Mouse (Mus musculus) ES-CJ7 (cell line): ENCODE results near the gene Foxn3.

Experiments
- DNase-seq: peaks from one replicate; pipeline ENCODE4 v3.0.0; 2011; ENCODE audit warnings: low read depth, low spot score

The Foxn3 gene

DNA sequence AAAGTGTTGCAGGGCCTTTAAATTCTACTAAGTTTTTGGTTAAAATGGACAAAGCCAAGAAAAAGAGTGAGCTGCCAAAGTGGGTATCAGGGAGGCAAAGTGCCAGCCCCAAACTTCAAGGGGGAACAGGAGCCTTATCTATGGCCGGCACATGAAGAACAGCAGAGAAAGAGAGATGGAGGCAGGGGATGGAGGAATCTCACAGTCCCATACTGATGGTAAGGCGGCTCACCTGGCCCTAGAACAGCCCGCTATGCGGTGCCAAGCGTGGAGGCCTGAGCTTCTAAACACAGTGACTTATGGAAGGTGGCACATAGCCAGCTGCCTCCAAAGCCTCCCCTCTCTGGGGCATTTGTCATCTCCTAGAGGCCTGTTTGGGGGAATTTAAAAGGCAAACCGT, 210.8 kb downstream of the Foxn3 start:
- DNase-seq, result no peak

- peak; percentile 31 for DNase-seq
These were observed 211.2 kb downstream of the Foxn3 start for GRCm38 (mm10) chr12:99352136-99352535.

- no peak for DNase-seq
These were observed 211.7 kb downstream of the Foxn3 start for GRCm38 (mm10) chr12:99351731-99352130.

DNA sequence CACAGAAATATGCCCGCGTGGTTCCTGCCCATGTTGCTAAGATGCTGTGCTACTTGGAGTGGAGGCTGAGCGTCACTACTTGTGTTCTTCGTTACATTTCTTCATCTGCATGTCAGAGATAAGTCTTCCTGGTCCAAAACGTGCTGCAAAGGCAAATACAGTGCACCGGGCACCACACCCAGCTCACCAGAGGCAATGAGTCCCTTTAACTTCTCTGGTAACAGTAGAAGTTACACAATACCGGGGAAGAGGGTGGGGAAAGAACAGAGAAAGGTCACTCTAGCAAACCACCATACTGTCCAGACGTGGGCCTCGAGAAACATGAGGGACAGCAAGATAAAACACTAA, 213.8 kb downstream of the Foxn3 start:
- no peak for DNase-seq

DNA sequence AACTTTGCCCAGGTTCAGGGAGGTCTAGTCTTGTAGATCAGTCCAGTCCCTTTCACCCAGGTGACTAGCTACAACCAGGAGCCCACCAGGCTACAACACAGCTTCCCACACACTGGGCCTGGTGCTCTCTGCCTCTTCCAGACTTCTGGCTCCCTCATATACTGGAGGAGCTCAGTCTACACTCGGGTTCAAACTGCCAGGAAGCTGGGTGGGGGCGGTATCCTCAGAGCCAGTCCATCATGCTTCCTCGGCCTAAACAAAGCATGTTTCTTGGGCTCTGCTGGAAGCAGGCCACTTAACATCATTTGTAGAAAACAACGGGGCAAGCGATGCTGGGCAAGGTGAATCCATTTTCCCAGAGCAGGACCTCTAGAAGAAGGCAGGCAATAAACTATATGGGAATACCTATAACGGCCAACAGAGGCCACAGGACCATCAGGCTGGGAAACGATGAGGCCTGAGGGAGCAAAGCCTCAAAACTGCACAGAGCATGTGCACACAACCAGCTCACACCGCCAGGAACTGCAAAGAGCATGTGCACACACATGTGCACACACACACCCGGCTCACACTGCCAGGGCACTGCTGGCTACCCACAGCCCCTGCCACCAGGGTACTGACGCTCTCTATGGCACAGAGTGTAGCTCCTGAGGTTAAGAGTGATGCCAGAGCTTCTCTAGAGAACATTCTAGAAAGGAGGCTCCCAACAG, 214.3 kb downstream of the Foxn3 start:
- DNase-seq, result no peak

DNA sequence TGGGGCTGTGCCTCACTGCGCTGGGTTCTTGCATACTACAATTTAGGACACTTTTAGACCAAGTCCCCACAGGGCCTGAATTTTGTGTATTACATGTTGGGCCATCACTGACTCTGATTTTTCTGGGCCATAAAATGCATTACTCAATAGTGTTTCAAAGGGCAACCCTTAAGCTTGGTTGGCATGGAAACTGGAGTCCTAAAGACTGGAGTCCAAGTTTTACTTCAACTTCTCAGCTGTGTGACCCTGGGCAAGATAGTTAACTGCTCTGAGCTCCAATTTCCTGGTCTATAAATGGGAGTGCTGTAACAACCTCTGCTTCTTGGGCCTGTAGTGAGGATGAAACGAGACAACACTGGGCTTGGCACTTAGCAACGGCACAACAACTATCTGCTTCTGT, 215.9 kb downstream of the Foxn3 start:
- DNase-seq, result no peak

- no peak for DNase-seq
These were observed 216.4 kb downstream of the Foxn3 start for GRCm38 (mm10) chr12:99346982-99347381.

- no peak for DNase-seq
These were observed 218.1 kb downstream of the Foxn3 start for GRCm38 (mm10) chr12:99345323-99345722.

DNA sequence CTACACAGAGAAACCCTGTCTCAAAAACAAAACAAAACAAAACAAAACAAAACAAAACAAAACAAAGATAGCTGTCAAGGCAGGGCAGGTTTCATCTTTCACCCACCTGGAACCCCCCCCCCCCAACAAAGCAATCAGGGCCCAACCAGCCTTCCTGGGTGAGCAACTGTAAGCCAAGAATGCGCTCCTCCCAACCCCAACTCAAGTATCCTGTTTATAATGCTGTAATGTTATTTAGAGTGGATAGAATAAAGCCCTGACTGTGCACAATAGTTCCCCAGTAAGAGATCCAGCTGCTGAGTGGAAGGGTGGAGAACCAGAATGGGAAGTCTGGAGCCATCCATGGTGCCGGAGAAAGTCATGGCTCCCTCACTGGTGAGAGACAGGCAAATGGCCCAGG, 220.0 kb downstream of the Foxn3 start:
- DNase-seq, result peak; percentile 30

DNA sequence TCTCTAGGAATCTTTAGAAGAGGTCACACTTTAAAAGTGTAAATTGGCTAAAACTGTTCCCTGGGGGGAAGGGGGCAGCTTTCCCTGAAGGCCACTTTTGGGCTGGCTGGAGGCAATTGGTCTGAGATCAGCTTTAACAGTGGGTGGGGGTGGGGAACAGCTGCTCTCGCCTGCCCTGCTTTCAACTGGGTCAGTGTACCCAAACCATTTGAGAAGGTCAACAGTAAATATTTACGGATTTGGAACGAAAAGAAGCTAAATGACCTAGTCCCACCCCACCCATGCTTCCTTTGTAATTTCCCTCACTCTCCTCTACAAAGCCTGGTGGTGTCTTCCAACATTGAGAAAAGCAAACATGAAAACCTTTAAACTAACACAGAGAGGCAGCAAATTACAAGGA, 221.2 kb downstream of the Foxn3 start:
- peak; percentile 33 for DNase-seq

DNA sequence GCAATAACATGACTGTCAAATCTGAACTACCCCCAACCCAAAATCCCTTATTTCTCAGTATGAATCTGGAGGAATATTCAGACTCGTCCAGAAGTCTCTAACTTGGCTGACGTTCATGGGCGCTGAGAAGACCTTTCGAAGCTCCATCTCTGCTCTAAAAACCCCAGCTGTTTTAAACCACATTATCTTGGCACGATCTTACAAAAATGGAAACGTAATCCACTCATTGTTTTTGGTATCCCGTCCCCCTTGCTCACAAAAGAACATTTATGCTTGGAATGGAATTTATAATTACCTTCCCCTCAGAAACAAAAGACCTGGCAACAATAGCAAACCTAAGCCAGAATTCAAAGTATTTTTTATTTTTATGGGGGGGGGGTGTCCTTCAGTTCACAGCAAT, 221.6 kb downstream of the Foxn3 start:
- no peak for DNase-seq

- DNase-seq, result peak; percentile 36
These were observed 222.8 kb downstream of the Foxn3 start for GRCm38 (mm10) chr12:99340418-99341182.

- peak; percentile 73 for DNase-seq
These were observed 223.6 kb downstream of the Foxn3 start for GRCm38 (mm10) chr12:99339640-99340325.

DNA sequence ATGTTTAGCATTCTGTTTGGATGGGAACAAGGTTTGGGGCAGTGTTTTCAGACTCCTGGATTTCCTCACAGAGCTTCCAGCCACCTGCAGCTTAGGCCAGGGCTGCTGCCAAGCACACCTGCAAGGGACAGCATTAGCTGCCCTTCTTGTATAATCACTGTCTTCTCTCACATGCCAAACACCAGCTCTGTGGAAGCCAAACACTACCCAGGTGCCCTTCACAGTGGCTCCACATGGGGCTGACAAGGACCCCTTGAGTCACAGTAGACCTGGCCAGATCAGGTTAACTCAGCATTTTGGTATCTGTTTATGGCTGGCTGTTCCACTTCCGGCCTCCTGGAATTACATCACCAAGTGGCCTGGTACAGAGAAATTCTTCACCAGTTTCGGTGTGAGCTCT, 224.6 kb downstream of the Foxn3 start:
- no peak for DNase-seq

GRCm38 (mm10) chr12:99337171-99337435, 226.3 kb downstream of the Foxn3 start:
- DNase-seq, result no peak

DNA sequence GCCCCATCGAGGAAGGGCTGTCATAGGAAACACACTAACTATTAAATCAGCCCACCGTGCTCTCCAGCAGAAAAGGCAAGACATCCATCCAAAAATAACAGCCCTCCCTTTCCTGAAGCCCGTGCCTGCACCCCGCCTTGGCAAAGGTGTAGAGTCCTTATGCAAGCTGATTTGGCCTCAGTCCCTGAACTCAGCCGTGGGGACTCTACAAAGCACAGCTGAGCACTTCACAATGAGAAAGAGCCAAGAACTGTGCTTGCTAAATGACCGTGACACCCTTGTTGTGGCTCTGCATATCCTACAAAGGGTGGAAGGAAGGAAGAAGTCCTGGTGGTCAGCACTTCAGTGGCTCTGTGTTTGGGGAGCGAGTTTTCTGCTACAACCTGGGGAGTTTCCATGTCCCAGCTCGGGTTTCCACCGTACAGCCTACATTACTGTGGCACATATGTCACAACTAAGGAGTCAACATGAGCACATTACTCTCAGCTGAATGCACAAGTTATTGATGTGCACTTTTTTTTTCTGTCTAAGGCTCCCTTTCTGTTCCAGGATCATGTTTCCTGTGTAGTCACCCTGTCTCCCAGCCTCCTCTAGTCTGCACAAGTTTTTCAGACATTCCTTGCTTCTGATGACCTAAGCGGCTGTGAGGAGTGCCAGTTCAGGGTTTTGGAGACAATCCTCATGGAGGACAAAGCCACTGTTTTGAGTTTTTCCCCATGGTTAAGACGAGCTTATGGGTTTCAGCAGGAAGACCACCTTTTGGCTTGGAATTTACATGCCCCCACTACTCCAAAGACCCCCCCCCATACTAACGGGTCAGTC, 226.8 kb downstream of the Foxn3 start:
- DNase-seq, result no peak

DNA sequence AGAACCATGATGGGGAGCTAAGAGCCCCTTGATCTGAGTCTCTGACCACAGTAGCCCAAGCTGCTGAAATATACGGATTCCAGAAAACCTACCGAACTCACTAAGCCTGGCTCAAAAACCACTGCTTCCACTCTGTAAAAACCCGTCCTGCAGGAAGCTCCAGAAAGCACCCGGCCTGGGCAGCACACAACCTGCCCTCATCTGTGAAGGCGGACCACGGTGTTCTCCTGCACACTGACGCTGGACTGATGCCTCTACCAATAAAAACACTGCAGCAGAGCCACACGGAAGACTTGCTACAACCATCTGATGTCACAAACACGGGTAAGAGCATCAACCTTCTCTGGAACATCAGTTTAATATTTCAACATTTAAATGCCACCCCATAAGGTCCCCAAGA, 227.8 kb downstream of the Foxn3 start:
- no peak for DNase-seq

- DNase-seq, result no peak
These were observed 229.4 kb downstream of the Foxn3 start for GRCm38 (mm10) chr12:99334026-99334425.

DNA sequence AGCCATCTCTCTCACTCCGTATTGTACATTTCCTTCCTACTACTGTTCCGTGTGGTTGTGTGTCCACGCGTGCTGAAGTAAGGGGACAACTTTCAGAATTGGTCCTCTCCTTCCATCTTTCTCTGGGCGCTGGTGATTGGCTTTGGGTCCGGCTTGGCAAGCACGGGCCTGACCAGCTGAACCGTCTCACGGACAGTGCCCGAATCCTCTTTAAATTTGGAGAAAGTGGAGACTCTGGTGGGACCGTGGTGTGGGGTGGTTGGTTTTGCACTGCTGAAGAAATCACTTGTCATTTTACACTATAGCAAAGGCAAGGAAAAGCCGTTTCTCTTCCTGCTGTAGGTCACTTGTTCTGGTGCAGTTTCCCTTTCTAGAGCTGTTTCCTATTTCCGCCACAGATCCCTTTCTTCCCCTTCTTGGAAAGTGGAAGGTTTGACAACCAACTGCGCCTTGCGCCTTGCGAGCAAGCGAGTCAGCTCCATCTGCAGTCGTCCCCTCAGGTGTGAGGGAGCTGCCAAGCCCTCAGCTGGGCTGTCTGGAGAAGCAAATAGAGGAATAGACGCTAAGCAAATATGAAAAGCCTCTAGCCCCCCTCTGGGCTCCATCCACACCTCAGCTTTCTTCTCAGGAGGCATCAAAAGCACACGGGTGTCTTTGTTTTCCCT, 229.9 kb downstream of the Foxn3 start:
- no peak for DNase-seq

DNA sequence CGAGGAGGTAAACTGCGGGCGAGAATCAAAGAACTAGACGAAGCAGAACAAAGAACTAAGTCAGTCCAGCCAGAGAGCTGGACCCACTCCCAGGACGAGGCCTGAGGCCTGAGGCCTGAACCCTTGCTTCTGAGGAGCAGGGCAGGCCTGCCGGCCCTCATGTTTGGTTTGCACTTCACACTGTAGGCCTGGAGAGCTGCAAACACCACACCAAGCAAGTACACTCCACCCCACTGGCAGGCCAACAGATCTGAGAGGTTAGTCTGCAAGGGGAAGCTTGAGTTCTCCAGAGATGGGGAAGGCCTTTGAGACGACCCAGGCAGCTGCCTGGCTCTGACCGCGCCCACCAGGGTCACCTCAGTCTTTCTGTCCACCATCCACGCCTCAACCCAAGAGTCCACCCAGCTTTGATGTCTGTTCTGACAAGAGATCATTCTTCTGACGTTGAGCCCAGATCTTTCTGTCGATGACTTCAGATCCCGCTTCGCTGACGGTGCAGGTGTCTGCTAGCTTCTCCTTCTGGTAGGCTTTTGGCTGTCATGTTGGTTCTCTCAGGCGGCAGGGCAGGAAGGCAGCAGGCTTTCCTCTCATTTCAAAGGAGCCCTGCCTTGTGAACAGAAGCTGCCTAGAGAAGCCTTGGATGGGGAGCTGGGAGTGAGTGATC, 231.1 kb downstream of the Foxn3 start:
- no peak for DNase-seq

DNA sequence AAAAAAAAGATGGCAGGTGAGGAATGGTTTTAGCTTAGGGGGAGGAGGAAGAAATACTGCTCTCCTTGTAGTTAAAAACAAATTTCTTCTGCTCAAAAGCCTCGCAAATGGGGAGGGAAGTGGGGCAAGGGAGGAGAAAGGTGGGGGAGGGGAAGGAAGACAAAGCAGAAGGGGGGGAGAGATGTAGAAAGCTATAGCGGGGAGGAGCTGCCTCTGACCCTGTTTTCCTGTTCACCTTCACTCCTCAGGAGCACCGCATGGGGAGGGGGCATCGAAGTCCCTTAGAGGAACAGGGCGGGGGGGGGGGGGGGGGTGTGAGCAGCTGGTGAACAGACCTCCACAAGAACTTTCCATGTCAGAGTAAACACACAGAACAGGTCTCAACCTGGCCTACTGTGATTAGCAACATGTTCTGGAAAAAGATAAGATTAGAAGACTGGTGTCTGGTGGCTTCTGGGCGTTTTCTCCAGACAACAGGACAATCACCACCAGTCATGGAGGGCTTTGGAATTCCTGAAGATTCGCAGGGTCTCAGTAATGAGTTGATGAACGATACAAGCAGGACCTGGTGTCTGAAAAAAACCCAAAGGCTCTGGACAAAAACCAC, 231.9 kb downstream of the Foxn3 start:
- DNase-seq, result no peak
